In the genomic region with DNA sequence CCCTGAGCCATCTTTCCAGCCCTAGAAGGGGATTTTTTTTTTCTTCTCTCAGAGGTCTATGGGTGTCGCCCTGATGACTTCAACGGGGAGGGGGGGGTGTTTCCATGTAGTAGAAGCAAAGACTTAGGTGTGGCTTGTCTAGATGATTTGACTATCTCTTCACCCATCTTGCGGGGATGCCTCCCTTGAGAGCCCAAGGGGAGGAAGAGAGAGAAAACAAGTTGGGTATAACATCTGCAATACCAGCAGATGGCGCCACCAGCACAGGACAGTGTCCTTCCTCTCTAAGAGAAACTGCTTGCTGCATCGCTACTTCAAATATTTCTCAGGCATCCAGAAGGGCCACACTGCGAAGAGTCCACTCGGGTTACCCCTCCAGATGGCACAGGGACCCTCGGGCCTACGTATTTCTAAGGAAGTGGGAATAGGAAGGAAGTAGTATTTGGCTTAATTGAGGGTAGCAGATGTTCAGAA, we compare ENCODE assay signal across 8 mouse cellular contexts. TPM values are rescaled to one million over a fixed set of nuclear protein-coding genes. Genes with fewer than 3 reads are reported as not detected.
A peak's percentile ranks its signal among the peaks of the same experiment; 100 is the strongest.
DNase-seq lines count a peak whose midpoint lies in the region; ATAC-seq and TF ChIP-seq lines count a peak whose summit lies in the region.

No protein-coding gene starts in this region.

- intact Hi-C loops in gastrocnemius, adult 2 months (cut with DNase I) = loop anchor here (2.0 to 5.0 kb wide), 4 partner anchors 64 to 339 kb away; a partner anchor contains a TSS
- intact Hi-C loops in left cerebral cortex, postnatal 10 days (cut with DNase I) = no loop called here

- H3K27ac ChIP-seq in gastrocnemius, adult 2 months = peak overlapping the region; percentile 92

- ATAC-seq in megakaryocyte-erythroid progenitor cell, adult 5-6 weeks (replicated peaks; ENCODE audit: low FRiP score, low TSS enrichment, poor library complexity, severe bottlenecking) = peak; percentile 92

- DNase-seq in adipocyte (ENCODE audit: low spot score) = peak; percentile 91
- DNase-seq in cerebellum, postnatal 4 days (ENCODE audit: low spot score in 2 of 2) = peak; percentile 69 to 82
- DNase-seq in gastrocnemius, adult 2 months = peak; percentile 93
- DNase-seq in induced T-regulatory cell, adult 2 months (ENCODE audit: low read depth) = peak; percentile 98
- DNase-seq in left cerebral cortex, postnatal 10 days (ENCODE audit: extremely low spot score in 1 of 2, low spot score in 2 of 2) = peak; percentile 71 to 92
- peak; percentile 72 for DNase-seq in right cerebral cortex, postnatal 25 days
- peak; percentile 74 to 83 for DNase-seq in urinary bladder, postnatal 36 days (ENCODE audit: low spot score in 2 of 2)

- TF ChIP-seq CTCF in gastrocnemius, adult 2 months (IDR thresholded peaks at IDR 0.05) = peak; percentile 86

- H3K4me3 ChIP-seq in gastrocnemius, adult 2 months = peak overlapping the region; percentile 45

RNA-seq across cellular contexts. Expression of a gene that starts 2.6 kb away (rescaled TPM):
- not detected for total RNA-seq in gastrocnemius, adult 2 months (2021)
- total RNA-seq in left cerebral cortex, postnatal 10 days (2021) = not detected
- not detected in 2 replicates for total RNA-seq in megakaryocyte-erythroid progenitor cell, adult 5-6 weeks (2014; fragmentation: Nextera tagmentation)
- total RNA-seq in megakaryocyte-erythroid progenitor cell, adult 5-6 weeks (2017) = not detected in 2 replicates

RNA-seq across cellular contexts. Expression of a gene that starts 15.7 kb away (rescaled TPM):
- total RNA-seq in gastrocnemius, adult 2 months (2021) = under 1 TPM; 0.33 to 0.45 TPM
- not detected for total RNA-seq in left cerebral cortex, postnatal 10 days (2021)
- total RNA-seq in megakaryocyte-erythroid progenitor cell, adult 5-6 weeks (2014; fragmentation: Nextera tagmentation) = not detected in 2 replicates
- total RNA-seq in megakaryocyte-erythroid progenitor cell, adult 5-6 weeks (2017) = not detected in 2 replicates

Comparison
In these comparisons a context has a peak if more than half of its experiments do, and no peak if none do; other contexts are left out.
1. Peak in every context shown above with its lines: DNase-seq, ATAC-seq, H3K4me3 ChIP-seq and H3K27ac ChIP-seq.